Mouse (Mus musculus) thymus, adult 2 months (tissue): ENCODE results near the gene Rchy1.

Experiments used
- CTCF ChIP-seq: fragments of 200-500 bp; IDR thresholded peaks from 2 replicates; pipeline ENCODE4 v1.5.1; 2012; ENCODE audit warnings: mild to moderate bottlenecking, control low read depth, low read length, moderate library complexity, borderline replicate concordance; ENCODE audit not compliant: control insufficient read depth, poor library complexity, insufficient read depth; ENCODE audit errors: extremely low read depth
- POLR2A ChIP-seq: fragments of 200-500 bp; IDR thresholded peaks from 2 replicates; pipeline ENCODE4 v1.6.1; 2012; ENCODE audit warnings: mild to moderate bottlenecking, low read length, control low read depth, moderate library complexity; ENCODE audit not compliant: control insufficient read depth, poor library complexity, insufficient read depth; ENCODE audit errors: extremely low read depth

DNA sequence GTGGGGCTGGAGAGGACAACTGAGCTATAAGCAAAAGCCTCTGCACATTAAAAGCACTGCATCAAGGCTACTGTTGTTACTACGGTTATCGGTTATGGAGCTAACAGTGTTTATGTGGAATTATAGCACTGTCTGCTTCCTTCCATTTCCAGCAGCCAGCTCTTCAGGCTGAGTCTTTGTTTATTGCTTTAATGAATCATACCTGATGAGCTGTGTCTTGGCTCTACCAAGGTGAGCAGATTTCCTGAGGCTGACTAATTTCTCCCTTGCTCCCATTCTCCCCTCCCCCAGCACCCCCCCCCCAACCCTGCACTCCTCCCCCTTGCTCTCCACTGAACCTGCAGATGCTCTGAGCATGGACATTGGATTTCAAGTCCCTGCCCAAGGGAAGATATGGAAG, 24.9 kb upstream of the Rchy1 start:
- no peak for TF ChIP-seq CTCF
- TF ChIP-seq POLR2A = no peak
